Mouse (Mus musculus) mature B cell (primary cell): Measurements from ENCODE around the gene Vmn2r17.

ENCODE experiments used
- in situ Hi-C: fragments of 300-500 bp; cut with MboI; formaldehyde crosslinking; loops from 2 replicates; pipeline ENCODE4 v1.14.3; 2019

Vmn2r17 gene

DNA sequence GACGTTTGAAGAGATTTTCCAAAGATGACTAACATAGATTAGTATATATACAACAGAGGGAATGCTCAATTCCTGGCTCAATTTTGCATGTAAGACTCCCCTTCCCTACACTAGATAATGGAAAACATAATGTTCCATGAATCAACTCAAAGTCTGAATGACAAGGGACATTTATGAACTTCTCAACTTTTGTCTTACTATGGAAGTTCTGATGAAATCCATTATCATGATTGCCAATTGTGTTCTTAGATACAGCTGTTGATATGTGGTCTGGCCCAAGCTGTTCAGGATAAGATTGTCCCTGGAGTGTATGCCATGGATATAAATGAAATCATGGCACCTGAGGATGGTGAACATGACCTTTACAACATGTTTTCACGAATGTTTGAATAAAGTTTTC lies at the start of gene Vmn2r17:
Gene Vmn2r17 (plus strand): TSS at position 301 of the 400 bp plus-strand sequence.
- in situ Hi-C loops, result no loop called here

- in situ Hi-C loops, result no loop called here
These were observed 47.4 kb downstream of the Vmn2r17 start for GRCm38 (mm10) chr5:109466576-109467506.

DNA sequence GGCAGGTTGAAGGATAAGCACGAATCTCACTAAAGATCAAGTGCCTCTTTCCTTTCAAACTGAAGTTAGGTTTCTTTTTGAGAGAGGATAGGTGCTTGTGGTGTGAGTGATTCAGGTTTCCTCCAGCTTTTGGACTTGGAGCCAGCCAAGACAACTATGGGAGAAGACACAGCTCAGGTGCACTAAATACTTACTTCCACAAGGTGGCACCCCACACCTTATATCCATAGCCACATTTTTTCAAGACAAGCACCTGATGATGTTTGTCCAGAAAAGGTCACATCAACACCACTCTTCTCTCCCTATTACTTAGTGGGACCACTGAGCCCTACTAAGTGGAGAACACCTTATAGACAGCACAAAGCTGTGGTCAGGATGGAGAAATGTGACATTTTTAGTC lies 87.2 kb downstream of the Vmn2r17 start:
- in situ Hi-C loops, result no loop called here
